Mouse (Mus musculus) thymus, postnatal 14 days (tissue): ENCODE measurements at regions not wholly inside any gene's neighbourhood (a gene's known extent, or its start where the extent isn't known, plus 50 kb on each side); places are given as distances from the start of the nearest gene placed in this dataset.
A peak's percentile ranks its signal among the peaks of the same experiment; 100 is the strongest.

Experiments used
- DNase-seq: peaks from one replicate; pipeline ENCODE4 v3.0.0; 2021

- DNase-seq, result no peak
These were observed 230.4 kb upstream of the Marcks start for GRCm38 (mm10) chr10:37368997-37369679.

- DNase-seq, result no peak
These were observed 229.1 kb upstream of the Marcks start for GRCm38 (mm10) chr10:37367796-37368195.

- no peak for DNase-seq
These were observed 225.8 kb upstream of the Marcks start for GRCm38 (mm10) chr10:37364506-37364905.

- DNase-seq, result no peak
These were observed 222.3 kb upstream of the Marcks start for GRCm38 (mm10) chr10:37360985-37361384.

GRCm38 (mm10) chr10:37358900-37359299 is 220.2 kb upstream of the Marcks start:
- DNase-seq, result no peak

GRCm38 (mm10) chr10:37358334-37358733 is 219.6 kb upstream of the Marcks start:
- no peak for DNase-seq

- DNase-seq, result no peak
These were observed 218.8 kb upstream of the Marcks start for GRCm38 (mm10) chr10:37357304-37358060.

- no peak for DNase-seq
These were observed 210.5 kb upstream of the Marcks start for GRCm38 (mm10) chr10:37349261-37349660.

- no peak for DNase-seq
These were observed 209.7 kb upstream of the Marcks start for GRCm38 (mm10) chr10:37348416-37348815.

GRCm38 (mm10) chr10:37347661-37348060 is 208.9 kb upstream of the Marcks start:
- no peak for DNase-seq

- DNase-seq, result no peak
These were observed 204.0 kb upstream of the Marcks start for GRCm38 (mm10) chr10:37342675-37343074.

- DNase-seq, result no peak
These were observed 200.9 kb upstream of the Marcks start for GRCm38 (mm10) chr10:37339658-37340057.

GRCm38 (mm10) chr10:37338073-37338912 is 199.6 kb upstream of the Marcks start:
- no peak for DNase-seq

GRCm38 (mm10) chr10:37337172-37337620 is 198.5 kb upstream of the Marcks start:
- DNase-seq, result peak; percentile 44

GRCm38 (mm10) chr10:37335148-37335547 is 196.4 kb upstream of the Marcks start:
- DNase-seq, result no peak

GRCm38 (mm10) chr10:37326168-37326534 is 187.4 kb upstream of the Marcks start:
- no peak for DNase-seq

- no peak for DNase-seq
These were observed 186.9 kb upstream of the Marcks start for GRCm38 (mm10) chr10:37325514-37326167.

GRCm38 (mm10) chr10:37323689-37324088 is 185.0 kb upstream of the Marcks start:
- DNase-seq, result peak; percentile 47

GRCm38 (mm10) chr10:37322809-37323208 is 184.1 kb upstream of the Marcks start:
- DNase-seq, result no peak

- DNase-seq, result no peak
These were observed 183.6 kb upstream of the Marcks start for GRCm38 (mm10) chr10:37322310-37322709.

- peak; percentile 31 for DNase-seq
These were observed 182.5 kb upstream of the Marcks start for GRCm38 (mm10) chr10:37321171-37321570.

GRCm38 (mm10) chr10:37319746-37320430 is 181.2 kb upstream of the Marcks start:
- no peak for DNase-seq
